Mouse (Mus musculus) olfactory bulb, adult 2 months (tissue): ENCODE data around the gene Hk1. TPM values are rescaled to one million over a fixed set of nuclear protein-coding genes. Genes with fewer than 3 reads are reported as not detected.
A peak's percentile ranks its signal among the peaks of the same experiment; 100 is the strongest.

Source experiments
- H3K27ac ChIP-seq: fragments of 200-500 bp; 2 replicates; pipeline ENCODE4 v1.5.1; 2012; ENCODE audit warnings: low read depth, low read length; ENCODE audit not compliant: insufficient read depth
- H3K4me1 ChIP-seq: fragments of 200-500 bp; 2 replicates; pipeline ENCODE4 v1.6.1; 2012; ENCODE audit warnings: low read length; ENCODE audit not compliant: control insufficient read depth, insufficient read depth
- H3K4me3 ChIP-seq: fragments of 200-500 bp; 2 replicates; pipeline ENCODE4 v1.5.1; 2012; ENCODE audit warnings: mild to moderate bottlenecking, low read depth, low read length, moderate library complexity; ENCODE audit not compliant: insufficient read depth
- CTCF ChIP-seq: fragments of 200-500 bp; IDR thresholded peaks from 2 replicates; pipeline ENCODE4 v1.5.1; 2012; ENCODE audit warnings: low read depth, mild to moderate bottlenecking, low read length, moderate library complexity; ENCODE audit not compliant: insufficient read depth
- POLR2A ChIP-seq: fragments of 200-500 bp; IDR thresholded peaks from 2 replicates; pipeline ENCODE4 v1.6.1; 2012; ENCODE audit warnings: mild to moderate bottlenecking, low read depth, low read length, moderate library complexity; ENCODE audit not compliant: insufficient read depth
- WGBS: fragments of 180-500 bp; shearing (Covaris S2); methylation state at CpG from one replicate; pipeline ENCODE4 v1.1.7; 2018; 5-methylcytosine and 5-hydroxymethylcytosine counted together
- polyA plus RNA-seq: library from polyadenylated mRNA; stranded (reverse); fragments of >200 nt; gene quantifications from 2 replicates; pipeline ENCODE4 v1.2.4, GENCODE M21; 2012; ENCODE audit warnings: low replicate concordance; ENCODE audit not compliant: missing spikeins, insufficient read depth, insufficient read length

The Hk1 gene
- polyA plus RNA-seq, 1 experiment = 296 TPM

- TF ChIP-seq POLR2A (no peak), CTCF (no peak)
- Histone ChIP-seq H3K27ac (no peak overlapping the region), H3K4me3 (no peak overlapping the region), H3K4me1 (no peaks in the 10 kb centered on the region)
- 64% methylated on average over 19 of the region's 19 CpGs for WGBS
Measured at GRCm38 (mm10) chr10:62411431-62412410, 32.0 kb upstream of the Hk1 start.

- under 1% methylated on average over 5 of the region's 5 CpGs for WGBS
- H3K27ac ChIP-seq = no peak overlapping the region
- H3K4me1 ChIP-seq = no peaks in the 10 kb centered on the region
- no peak for TF ChIP-seq POLR2A
- peak; percentile 60; the same call in 1 of the 2 replicates for TF ChIP-seq CTCF
- no peak overlapping the region for H3K4me3 ChIP-seq
Measured at GRCm38 (mm10) chr10:62410943-62411342, 31.2 kb upstream of the Hk1 start.

- TF ChIP-seq POLR2A (no peak), CTCF (no peak)
- peaks cover 15% of the 10 kb centered on the region for H3K4me1 ChIP-seq
- H3K27ac ChIP-seq = no peak overlapping the region
- 0 out of 2 replicates have a peak overlapping the region, but pooled peaks have one; percentile 0 for H3K4me3 ChIP-seq
- 27% methylated on average over 14 of the region's 14 CpGs for WGBS
Measured at GRCm38 (mm10) chr10:62404901-62405300, 25.2 kb upstream of the Hk1 start.

- WGBS = 63% methylated on average over 19 of the region's 19 CpGs
- peaks cover 15% of the 10 kb centered on the region for H3K4me1 ChIP-seq
- no peak overlapping the region for H3K4me3 ChIP-seq
- H3K27ac ChIP-seq = no peak overlapping the region
- no peak for TF ChIP-seq POLR2A
- no peak for TF ChIP-seq CTCF
Measured at GRCm38 (mm10) chr10:62401641-62402111, 22.0 kb upstream of the Hk1 start.

GRCm38 (mm10) chr10:62383011-62383410, 3.3 kb upstream of the Hk1 start:
- 89% methylated on average over 3 of the region's 3 CpGs for WGBS
- Histone ChIP-seq H3K4me1 (no peaks in the 10 kb centered on the region), H3K27ac (no peak overlapping the region), H3K4me3 (no peak overlapping the region)
- no peak for TF ChIP-seq POLR2A
- no peak for TF ChIP-seq CTCF

- Histone ChIP-seq H3K4me1 (no peaks in the 10 kb centered on the region), H3K4me3 (no peak overlapping the region), H3K27ac (no peak overlapping the region)
- no peak for TF ChIP-seq POLR2A
- no peak for TF ChIP-seq CTCF
Measured at GRCm38 (mm10) chr10:62380936-62381335, 1.2 kb upstream of the Hk1 start.

GRCm38 (mm10) chr10:62358827-62359226, 20.9 kb downstream of the Hk1 start:
- WGBS = 94% methylated on average over 7 of the region's 7 CpGs
- Histone ChIP-seq H3K4me1 (no peaks in the 10 kb centered on the region), H3K27ac (no peak overlapping the region), H3K4me3 (no peak overlapping the region)
- no peak for TF ChIP-seq POLR2A
- no peak for TF ChIP-seq CTCF

- 41% methylated on average over 17 of the region's 17 CpGs for WGBS
- no peak for TF ChIP-seq POLR2A
- TF ChIP-seq CTCF = no peak
- Histone ChIP-seq H3K4me1 (no peaks in the 10 kb centered on the region), H3K4me3 (no peak overlapping the region), H3K27ac (no peak overlapping the region)
Measured at GRCm38 (mm10) chr10:62356105-62356730, 23.5 kb downstream of the Hk1 start.

- no peak overlapping the region for H3K27ac ChIP-seq
- H3K4me3 ChIP-seq = no peak overlapping the region
- TF ChIP-seq CTCF (no peak), POLR2A (no peak)
- peaks cover 3% of the 10 kb centered on the region for H3K4me1 ChIP-seq
- 71% methylated on average over 5 of the region's 5 CpGs for WGBS
Measured at GRCm38 (mm10) chr10:62345147-62345546, 34.6 kb downstream of the Hk1 start.
